Mouse (Mus musculus): ENCODE measurements around the gene St6galnac6. TPM values are rescaled to one million over a fixed set of nuclear protein-coding genes. Genes with fewer than 3 reads are reported as not detected.
A peak's percentile ranks its signal among the peaks of the same experiment; 100 is the strongest.

The St6galnac6 gene
- polyA plus RNA-seq, 1 experiment = 25.7 TPM

DNA sequence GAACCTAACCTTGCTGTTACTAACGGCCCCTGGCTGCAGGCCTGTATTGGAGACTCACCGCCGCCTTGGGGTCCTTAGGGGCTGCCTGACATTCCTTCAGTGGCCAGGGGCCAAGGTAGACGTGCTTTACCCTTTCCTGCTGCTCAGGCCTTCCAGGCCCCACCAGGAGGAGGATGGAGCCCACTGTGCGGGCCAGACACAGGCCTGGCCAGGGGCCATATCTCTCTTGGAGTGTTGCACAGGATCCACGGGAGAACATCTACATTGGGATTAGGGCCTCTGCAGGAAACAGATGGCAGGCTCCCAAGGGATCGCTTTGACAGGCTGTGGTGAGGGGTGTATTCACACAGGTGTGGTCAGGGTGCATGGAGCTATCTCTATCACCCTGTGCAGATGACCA is 43.3 kb downstream of the St6galnac6 start:
- no peak for TF ChIP-seq CTCF (IDR thresholded peaks at IDR 0.05; ENCODE audit: control insufficient read depth, insufficient read depth, low read length)
- TF ChIP-seq POLR2A (IDR thresholded peaks at IDR 0.05; ENCODE audit: borderline replicate concordance, control insufficient read depth, low read depth, low read length) = no peak
- Histone ChIP-seq H3K4me3 (replicated peaks; ENCODE audit: control insufficient read depth, low read depth, low read length) (no peak overlapping the region), H3K27ac (ENCODE audit: control insufficient read depth, insufficient read depth, low read depth, low read length, poor library complexity) (no peak overlapping the region), H3K4me1 (ENCODE audit: control insufficient read depth, insufficient read depth, low read length) (peaks cover 1% of the 10 kb centered on the region; the same call in 1 of the 2 replicates)
- 84% methylated on average over 7 of the region's 7 CpGs for WGBS

DNA sequence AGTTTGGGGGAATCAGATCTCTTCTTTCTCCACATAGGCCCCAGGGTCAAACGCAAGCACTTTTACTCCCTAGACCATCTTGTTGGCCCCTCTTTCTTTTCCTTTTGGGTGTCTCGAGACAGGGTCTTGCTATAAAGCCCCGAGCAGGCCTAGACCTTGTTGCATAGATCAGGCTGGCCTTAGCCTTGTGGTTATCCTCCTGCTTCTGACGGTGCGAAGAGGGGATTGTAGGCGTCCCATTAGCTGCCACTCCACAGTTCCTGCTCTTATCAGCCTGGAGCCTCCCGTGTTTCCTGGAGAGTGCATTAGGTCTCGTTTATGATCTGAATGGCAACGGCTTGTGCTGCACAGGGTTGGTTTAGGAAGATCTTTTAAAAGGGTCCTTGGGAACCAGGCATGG is 44.6 kb downstream of the St6galnac6 start:
- TF ChIP-seq POLR2A (IDR thresholded peaks at IDR 0.05; ENCODE audit: borderline replicate concordance, control insufficient read depth, low read depth, low read length) = no peak
- Histone ChIP-seq H3K27ac (ENCODE audit: control insufficient read depth, insufficient read depth, low read depth, low read length, poor library complexity) (no peak overlapping the region), H3K4me3 (replicated peaks; ENCODE audit: control insufficient read depth, low read depth, low read length) (no peak overlapping the region), H3K4me1 (ENCODE audit: control insufficient read depth, insufficient read depth, low read length) (peaks cover 1% of the 10 kb centered on the region; the same call in 1 of the 2 replicates)
- WGBS = 71% methylated on average over 9 of the region's 9 CpGs

DNA sequence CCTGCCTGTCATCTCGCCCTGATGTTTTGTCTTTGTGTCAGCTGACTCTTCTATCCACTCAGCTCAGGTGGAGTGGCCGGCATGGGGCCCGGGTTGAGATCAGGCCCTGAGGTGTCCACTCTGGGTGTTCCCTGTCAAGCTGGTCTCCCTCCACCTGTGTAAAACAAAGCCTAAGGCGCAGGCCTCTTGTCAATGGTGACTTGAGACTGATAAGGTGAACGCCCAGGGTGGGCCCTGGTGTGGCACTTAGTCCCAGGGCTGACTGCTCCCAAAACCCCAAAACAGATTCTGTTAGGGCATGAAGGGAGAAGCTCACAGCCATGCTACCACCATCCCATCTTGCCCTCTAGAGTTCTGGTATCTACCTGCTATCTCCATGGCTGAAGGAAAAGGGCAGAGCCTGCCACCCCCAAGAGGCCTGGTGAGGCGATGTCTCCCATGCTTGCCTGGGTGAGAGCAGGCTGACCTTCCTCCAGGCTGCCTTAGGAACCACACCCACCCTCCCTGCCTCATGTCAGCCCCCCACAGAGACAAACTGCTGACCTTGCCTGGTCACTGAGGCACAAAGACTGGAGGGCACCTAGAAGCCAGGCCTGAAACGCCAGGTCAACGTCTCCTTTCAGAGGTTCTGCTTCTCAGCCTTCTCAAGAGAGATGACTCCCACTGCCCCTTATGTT is 45.4 kb downstream of the St6galnac6 start:
- TF ChIP-seq POLR2A (IDR thresholded peaks at IDR 0.05; ENCODE audit: borderline replicate concordance, control insufficient read depth, low read depth, low read length) = no peak
- no peak for TF ChIP-seq CTCF (IDR thresholded peaks at IDR 0.05; ENCODE audit: control insufficient read depth, insufficient read depth, low read length)
- no peak overlapping the region for H3K4me3 ChIP-seq (replicated peaks; ENCODE audit: control insufficient read depth, low read depth, low read length)
- peaks cover 1% of the 10 kb centered on the region; the same call in 1 of the 2 replicates for H3K4me1 ChIP-seq (ENCODE audit: control insufficient read depth, insufficient read depth, low read length)
- WGBS = 65% methylated on average over 8 of the region's 8 CpGs
- 0 out of 2 replicates have a peak overlapping the region, but pooled peaks have one; percentile 6 for H3K27ac ChIP-seq (ENCODE audit: control insufficient read depth, insufficient read depth, low read depth, low read length, poor library complexity)

DNA sequence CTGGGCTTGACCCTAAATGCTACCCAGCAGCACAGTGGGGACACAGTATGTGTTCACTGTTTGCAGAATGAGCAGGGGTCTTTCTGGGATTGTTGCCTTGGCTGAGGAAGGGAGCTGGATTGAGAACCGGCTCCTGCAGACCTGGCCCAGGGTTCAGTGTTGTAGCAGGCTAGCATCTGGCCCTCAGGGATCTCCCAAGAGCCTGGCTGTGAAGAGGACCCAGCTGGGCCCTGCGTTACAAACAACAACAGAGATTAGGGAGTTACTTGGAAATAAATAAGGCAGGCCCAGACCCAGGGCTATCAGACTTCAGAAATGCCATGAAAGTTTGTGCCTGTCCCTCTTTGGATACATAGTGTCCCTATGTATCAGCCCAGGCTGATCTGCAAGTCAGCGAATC is 46.1 kb downstream of the St6galnac6 start:
- no peak overlapping the region for H3K4me3 ChIP-seq (replicated peaks; ENCODE audit: control insufficient read depth, low read depth, low read length)
- peaks cover 1% of the 10 kb centered on the region; the same call in 1 of the 2 replicates for H3K4me1 ChIP-seq (ENCODE audit: control insufficient read depth, insufficient read depth, low read length)
- TF ChIP-seq CTCF (IDR thresholded peaks at IDR 0.05; ENCODE audit: control insufficient read depth, insufficient read depth, low read length) (no peak), POLR2A (IDR thresholded peaks at IDR 0.05; ENCODE audit: borderline replicate concordance, control insufficient read depth, low read depth, low read length) (no peak)
- H3K27ac ChIP-seq (ENCODE audit: control insufficient read depth, insufficient read depth, low read depth, low read length, poor library complexity) = peak overlapping the region; percentile 6; the same call in 1 of the 2 replicates
- 73% methylated on average over 3 of the region's 3 CpGs for WGBS

DNA sequence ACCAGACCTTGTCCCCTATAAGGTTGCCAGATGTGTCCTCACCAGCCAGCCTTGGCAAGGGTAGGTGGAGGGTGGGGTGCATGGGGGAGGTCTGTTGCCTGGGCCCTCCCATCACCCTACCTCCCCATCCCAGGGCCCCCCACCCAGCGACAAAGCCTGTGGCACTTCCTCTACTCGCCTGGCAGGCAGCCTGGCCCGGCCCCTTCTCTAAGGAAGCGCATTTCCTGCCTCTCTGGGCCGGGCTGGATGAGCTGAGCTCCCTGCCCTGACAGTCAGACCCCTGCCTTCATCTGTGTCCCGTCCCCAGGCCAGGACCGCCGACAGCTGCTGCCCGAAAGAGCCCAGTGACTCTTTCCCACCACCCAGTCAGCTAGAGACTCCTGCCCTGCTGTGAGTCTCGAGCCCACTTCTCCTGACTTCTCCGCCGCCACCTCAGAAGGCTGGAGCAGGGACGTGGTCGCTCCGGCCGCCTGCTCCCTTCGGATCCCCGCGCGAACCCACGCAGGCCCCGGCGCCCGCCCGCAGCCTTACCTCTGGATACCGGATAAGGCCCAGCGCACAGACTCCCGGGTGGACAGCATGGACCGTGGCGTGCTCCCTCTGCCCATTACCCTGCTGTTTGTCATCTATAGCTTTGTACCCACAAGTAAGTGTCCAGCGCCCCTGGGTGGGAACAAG is 47.0 kb downstream of the St6galnac6 start, which contains the start of gene Eng:
Gene Eng (plus strand): TSS at position 217 of the 678 bp plus-strand sequence.
- no peak for TF ChIP-seq CTCF (IDR thresholded peaks at IDR 0.05; ENCODE audit: control insufficient read depth, insufficient read depth, low read length)
- no peak for TF ChIP-seq POLR2A (IDR thresholded peaks at IDR 0.05; ENCODE audit: borderline replicate concordance, control insufficient read depth, low read depth, low read length)
- H3K4me1 ChIP-seq (ENCODE audit: control insufficient read depth, insufficient read depth, low read length) = peaks cover 1% of the 10 kb centered on the region; the same call in 1 of the 2 replicates
- H3K27ac ChIP-seq (ENCODE audit: control insufficient read depth, insufficient read depth, low read depth, low read length, poor library complexity) = peak within 1 kb of the TSS; percentile 61
- WGBS = 3% methylated on average over 31 of the region's 31 CpGs
- peak within 1 kb of the TSS; percentile 69 for H3K4me3 ChIP-seq (replicated peaks; ENCODE audit: control insufficient read depth, low read depth, low read length)

DNA sequence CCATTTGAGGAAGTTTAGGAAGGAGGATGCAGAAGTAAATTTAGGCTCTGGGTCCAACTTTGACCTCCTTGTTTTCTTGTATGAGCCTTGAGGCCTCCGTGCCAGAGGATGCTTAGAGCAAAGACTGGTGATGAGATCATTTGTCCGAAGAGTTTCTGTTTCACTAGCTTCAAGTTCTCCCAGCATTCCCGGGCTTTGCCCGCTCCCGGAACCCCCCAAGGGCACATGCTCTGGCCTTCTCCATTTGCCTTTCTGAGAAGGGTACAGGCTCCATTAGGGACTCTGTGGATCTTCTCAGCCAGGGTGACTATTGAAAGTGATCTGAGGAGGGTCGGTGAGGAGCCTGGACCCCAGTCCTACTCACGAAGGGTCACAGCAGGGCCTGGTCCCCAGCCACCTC is 47.9 kb downstream of the St6galnac6 start:
- Histone ChIP-seq H3K4me3 (replicated peaks; ENCODE audit: control insufficient read depth, low read depth, low read length) (peak overlapping the region; percentile 47), H3K4me1 (ENCODE audit: control insufficient read depth, insufficient read depth, low read length) (peaks cover 1% of the 10 kb centered on the region; the same call in 1 of the 2 replicates), H3K27ac (ENCODE audit: control insufficient read depth, insufficient read depth, low read depth, low read length, poor library complexity) (peak overlapping the region; percentile 27; the same call in 1 of the 2 replicates)
- WGBS = 13% methylated on average over 7 of the region's 7 CpGs
- no peak for TF ChIP-seq CTCF (IDR thresholded peaks at IDR 0.05; ENCODE audit: control insufficient read depth, insufficient read depth, low read length)
- no peak for TF ChIP-seq POLR2A (IDR thresholded peaks at IDR 0.05; ENCODE audit: borderline replicate concordance, control insufficient read depth, low read depth, low read length)

DNA sequence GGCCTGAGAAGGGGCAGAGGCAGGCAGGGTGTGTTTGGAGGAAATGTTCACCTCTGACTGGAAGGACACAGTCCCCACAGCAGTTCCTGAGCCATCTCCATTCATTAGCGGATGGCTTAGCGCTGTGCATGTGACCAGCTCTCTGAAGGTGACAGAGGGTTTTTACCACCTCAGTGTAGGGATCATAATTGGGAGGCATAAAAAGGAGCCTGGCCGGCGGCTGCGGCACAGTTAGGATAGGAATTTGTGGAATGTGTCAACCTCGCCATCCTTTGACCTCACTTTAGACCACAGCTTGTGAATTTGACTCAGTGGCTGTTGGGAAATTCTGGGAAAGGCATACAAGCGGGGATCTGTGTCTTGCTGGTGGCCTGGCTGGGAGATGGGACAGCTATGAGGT is 54.3 kb downstream of the St6galnac6 start:
- Histone ChIP-seq H3K4me3 (replicated peaks; ENCODE audit: control insufficient read depth, low read depth, low read length) (no peak overlapping the region), H3K4me1 (ENCODE audit: control insufficient read depth, insufficient read depth, low read length) (peaks cover 1% of the 10 kb centered on the region; the same call in 1 of the 2 replicates), H3K27ac (ENCODE audit: control insufficient read depth, insufficient read depth, low read depth, low read length, poor library complexity) (no peak overlapping the region)
- WGBS = 85% methylated on average over 7 of the region's 7 CpGs
- TF ChIP-seq CTCF (IDR thresholded peaks at IDR 0.05; ENCODE audit: control insufficient read depth, insufficient read depth, low read length) (no peak), POLR2A (IDR thresholded peaks at IDR 0.05; ENCODE audit: borderline replicate concordance, control insufficient read depth, low read depth, low read length) (no peak)

DNA sequence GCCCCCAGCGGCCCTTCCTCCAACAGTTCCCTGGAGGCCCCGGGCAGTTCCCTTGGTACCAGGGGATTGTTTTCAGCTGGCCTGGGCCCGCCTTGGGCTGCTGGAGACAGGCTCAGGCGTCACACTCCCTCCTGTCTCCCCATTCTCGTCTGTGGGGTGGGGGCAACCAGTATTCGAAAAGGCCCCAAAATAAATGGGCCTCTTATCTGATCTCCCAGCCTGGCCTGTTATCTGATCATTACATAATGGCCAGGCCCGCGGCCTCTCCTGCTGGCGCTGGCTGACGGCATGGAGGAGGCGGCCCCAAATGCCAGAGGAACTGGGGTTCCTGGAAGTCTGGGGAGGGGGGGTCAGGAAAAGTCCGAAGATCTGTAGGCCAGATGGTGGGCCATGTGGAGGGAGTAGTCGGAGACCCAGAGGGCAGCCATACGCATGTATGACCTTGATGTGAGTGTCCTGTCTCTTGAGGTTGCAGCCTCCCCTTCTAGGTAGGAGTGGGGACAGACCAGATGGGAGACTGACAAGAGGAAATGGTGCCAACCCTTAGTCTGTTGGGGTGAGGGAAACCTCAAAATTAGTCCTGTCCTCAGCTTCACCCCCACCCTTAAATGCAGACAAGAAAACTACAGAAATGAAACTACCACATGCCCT is 55.4 kb downstream of the St6galnac6 start:
- 23% methylated on average over 14 of the region's 14 CpGs for WGBS
- no peak for TF ChIP-seq CTCF (IDR thresholded peaks at IDR 0.05; ENCODE audit: control insufficient read depth, insufficient read depth, low read length)
- TF ChIP-seq POLR2A (IDR thresholded peaks at IDR 0.05; ENCODE audit: borderline replicate concordance, control insufficient read depth, low read depth, low read length) = no peak
- Histone ChIP-seq H3K4me1 (ENCODE audit: control insufficient read depth, insufficient read depth, low read length) (peaks cover 1% of the 10 kb centered on the region; the same call in 1 of the 2 replicates), H3K27ac (ENCODE audit: control insufficient read depth, insufficient read depth, low read depth, low read length, poor library complexity) (peak overlapping the region; percentile 11), H3K4me3 (replicated peaks; ENCODE audit: control insufficient read depth, low read depth, low read length) (no peak overlapping the region)
